10 mouse cellular contexts compared by ENCODE assay signal in genomic region chr1:184965682-184966360, GRCm38 (mm10). TPM values are rescaled to one million over a fixed set of nuclear protein-coding genes. Genes with fewer than 3 reads are reported as not detected.
DNase-seq lines count a peak whose midpoint lies in the region; ATAC-seq and TF ChIP-seq lines count a peak whose summit lies in the region.
"Had no signal": no experiment of that assay in that cellular context is flagged by ENCODE, and none has a peak within 500 bp of the region (broad histone marks: within the 10 kb centered on the region; RNA-seq: fewer than 3 reads in every experiment).

No protein-coding gene starts in this region.

- TF ChIP-seq CTCF in CH12.LX (conservative IDR thresholded peaks at IDR 0.05 in 1 of 2, IDR thresholded peaks at IDR 0.05 in 1 of 2; ENCODE audit: low read depth in 2 of 2, low read length in 2 of 2) = peak; percentile 11 to 60; a peak in 2 of 4 replicates

- 38% methylated on average over 12 of the region's 12 CpGs for WGBS in heart, embryonic 13.5 days
- WGBS in kidney, embryonic 14.5 days = 64% methylated on average over 12 of the region's 12 CpGs
- 40% methylated on average over 12 of the region's 12 CpGs for WGBS in lung, embryonic 16.5 days

- in situ Hi-C loops in CH12.LX (cut with MboI; ENCODE audit: low pct_ligation_motif_present, low pct_unique_long_range_greater_than_20kb, low sequenced_read_pairs) = loop anchor here (5.0 kb wide), 1 partner anchor 226 kb away; no protein-coding TSS in a partner anchor

- no peak overlapping the region for H3K27ac ChIP-seq in CH12.LX (ENCODE audit: insufficient read depth, low read depth)
- no peak overlapping the region for H3K27ac ChIP-seq in heart, embryonic 13.5 days (replicated peaks)
- no peak overlapping the region for H3K27ac ChIP-seq in kidney, embryonic 14.5 days (ENCODE audit: low read depth, low read length)
- H3K27ac ChIP-seq in lung, embryonic 16.5 days (ENCODE audit: low read length) = no peak overlapping the region
- H3K27ac ChIP-seq: embryonic facial prominence, embryonic 13.5 days had no signal

- dilution Hi-C loops in CH12.LX (cut with MboI; ENCODE audit: extremely low pct_ligation_motif_present, extremely low pct_unique_long_range_greater_than_20kb, low sequenced_read_pairs) = no loop called here

- no peak overlapping the region for H3K4me2 ChIP-seq in CH12.LX (ENCODE audit: insufficient read depth, low read depth, poor library complexity, severe bottlenecking)
- peak overlapping the region; percentile 41 for H3K4me2 ChIP-seq in heart, embryonic 13.5 days
- no peak overlapping the region for H3K4me2 ChIP-seq in kidney, embryonic 14.5 days (replicated peaks; ENCODE audit: low read depth, low read length)
- no peak overlapping the region for H3K4me2 ChIP-seq in lung, embryonic 16.5 days (ENCODE audit: low read depth, low read length)
- H3K4me2 ChIP-seq: embryonic facial prominence, embryonic 13.5 days had no signal

- no peak for TF ChIP-seq POLR2A in CH12.LX (IDR thresholded peaks at IDR 0.05; ENCODE audit: low read depth, low read length)

- H3K9ac ChIP-seq in CH12.LX (ENCODE audit: insufficient read depth, low read depth) = no peak overlapping the region
- no peak overlapping the region for H3K9ac ChIP-seq in heart, embryonic 13.5 days
- no peak overlapping the region for H3K9ac ChIP-seq in kidney, embryonic 14.5 days (ENCODE audit: low read depth, low read length)
- no peak overlapping the region for H3K9ac ChIP-seq in lung, embryonic 16.5 days (ENCODE audit: low read length)
- H3K9ac ChIP-seq: embryonic facial prominence, embryonic 13.5 days had no signal

- no peak for TF ChIP-seq EP300 in CH12.LX (IDR thresholded peaks at IDR 0.05; ENCODE audit: low read length)

- H3K27me3 ChIP-seq in CH12.LX (replicated peaks) = no peaks in the 10 kb centered on the region
- H3K27me3 ChIP-seq in heart, embryonic 13.5 days (replicated peaks) = no peaks in the 10 kb centered on the region
- no peaks in the 10 kb centered on the region for H3K27me3 ChIP-seq in kidney, embryonic 14.5 days (ENCODE audit: control insufficient read depth, insufficient read depth, low read length)
- no peaks in the 10 kb centered on the region for H3K27me3 ChIP-seq in lung, embryonic 16.5 days (ENCODE audit: control insufficient read depth, insufficient read depth, low read depth, low read length)
- H3K27me3 ChIP-seq: embryonic facial prominence, embryonic 13.5 days had no signal

- peak; percentile 66 for DNase-seq in CH12.LX (ENCODE audit: extremely low read depth)
- peak; percentile 38 to 58 for DNase-seq in adrenal gland, adult 18-20 months (ENCODE audit: low spot score in 2 of 2)
- peak; percentile 65 for DNase-seq in embryo, embryonic 10 days (ENCODE audit: low spot score)
- peak; percentile 65 for DNase-seq in right cerebral cortex, adult 18-20 months

- no peak for ATAC-seq in heart, embryonic 13.5 days (ENCODE audit: extremely low read depth, insufficient number of reproducible peaks, low FRiP score, low TSS enrichment)
- peak; percentile 35; the same call in 1 of the 2 replicates for ATAC-seq in kidney, embryonic 14.5 days (ENCODE audit: low FRiP score, low TSS enrichment)
- ATAC-seq in lung, embryonic 16.5 days (ENCODE audit: low read depth) = peak; percentile 47; the same call in 1 of the 2 replicates
- no peak for ATAC-seq in megakaryocyte-erythroid progenitor cell, adult 5-6 weeks (replicated peaks; ENCODE audit: low FRiP score, low TSS enrichment, poor library complexity, severe bottlenecking)

- no peak overlapping the region for H3K4me3 ChIP-seq in CH12.LX (replicated peaks in 1 of 3; ENCODE audit: low read depth in 2 of 3, low read length in 2 of 3, poor library complexity in 1 of 3)
- H3K4me3 ChIP-seq in heart, embryonic 13.5 days = no peak overlapping the region
- no peak overlapping the region for H3K4me3 ChIP-seq in kidney, embryonic 14.5 days (ENCODE audit: low read length)
- H3K4me3 ChIP-seq in lung, embryonic 16.5 days (ENCODE audit: low read length) = no peak overlapping the region
- H3K4me3 ChIP-seq: embryonic facial prominence, embryonic 13.5 days; megakaryocyte, embryonic 14.5 days had no signal

- TF ChIP-seq RAD21 in CH12.LX (IDR thresholded peaks at IDR 0.05; ENCODE audit: low read depth, low read length) = peak; percentile 43

- no peaks in the 10 kb centered on the region for H3K79me2 ChIP-seq in CH12.LX (replicated peaks; ENCODE audit: control insufficient read depth, extremely low read depth, insufficient read depth, poor library complexity, severe bottlenecking)

- no peaks in the 10 kb centered on the region for H3K9me3 ChIP-seq in CH12.LX (replicated peaks; ENCODE audit: low read length)
- H3K9me3 ChIP-seq in heart, embryonic 13.5 days = peaks cover 4% of the 10 kb centered on the region; the same call in 1 of the 2 replicates
- H3K9me3 ChIP-seq in kidney, embryonic 14.5 days (ENCODE audit: control insufficient read depth, low read length) = 0 out of 2 replicates have a peak, but pooled peaks cover 6% of the 10 kb centered on the region
- H3K9me3 ChIP-seq in lung, embryonic 16.5 days (ENCODE audit: control insufficient read depth, low read length) = 0 out of 2 replicates have a peak, but pooled peaks cover 2% of the 10 kb centered on the region

- no peaks in the 10 kb centered on the region for H3K36me3 ChIP-seq in CH12.LX (replicated peaks in 1 of 2; ENCODE audit: control insufficient read depth in 1 of 2, insufficient read depth in 1 of 2, low read length in 1 of 2)
- no peaks in the 10 kb centered on the region for H3K36me3 ChIP-seq in heart, embryonic 13.5 days
- no peaks in the 10 kb centered on the region for H3K36me3 ChIP-seq in kidney, embryonic 14.5 days (ENCODE audit: control insufficient read depth, insufficient read depth, low read length)
- no peaks in the 10 kb centered on the region for H3K36me3 ChIP-seq in lung, embryonic 16.5 days (ENCODE audit: control insufficient read depth, insufficient read depth, low read length)

- 0 out of 4 replicates have a peak, but pooled peaks cover 0 to 2% of the 10 kb centered on the region in 2 experiments for H3K4me1 ChIP-seq in CH12.LX (ENCODE audit: control insufficient read depth in 1 of 2, insufficient read depth in 2 of 2)
- H3K4me1 ChIP-seq in heart, embryonic 13.5 days = peaks cover 35% of the 10 kb centered on the region
- H3K4me1 ChIP-seq in kidney, embryonic 14.5 days (ENCODE audit: control insufficient read depth, insufficient read depth, low read length) = no peaks in the 10 kb centered on the region
- 0 out of 2 replicates have a peak, but pooled peaks cover 2% of the 10 kb centered on the region for H3K4me1 ChIP-seq in lung, embryonic 16.5 days (replicated peaks; ENCODE audit: control insufficient read depth, insufficient read depth, low read length)

TF ChIP-seq in CH12.LX, 34 proteins besides CTCF, POLR2A, EP300 and RAD21:
- no peak for TF ChIP-seq USF1 (IDR thresholded peaks at IDR 0.05; ENCODE audit: low read depth, low read length)
- TF ChIP-seq RCOR1 (conservative IDR thresholded peaks at IDR 0.05; ENCODE audit: low read depth, low read length) = no peak
- no peak for TF ChIP-seq TBP (conservative IDR thresholded peaks at IDR 0.05; ENCODE audit: low read depth, low read length)
- TF ChIP-seq E2F4 (IDR thresholded peaks at IDR 0.05; ENCODE audit: insufficient replicate concordance, low read depth, low read length) = no peak
- TF ChIP-seq SIN3A (IDR thresholded peaks at IDR 0.05; ENCODE audit: low read length) = no peak
- no peak for TF ChIP-seq PAX5 (IDR thresholded peaks at IDR 0.05; ENCODE audit: low read length)
- peak; percentile 67 for TF ChIP-seq SMC3 (IDR thresholded peaks at IDR 0.05; ENCODE audit: low read depth, low read length)

RNA-seq across cellular contexts. Expression of gene Mark1, which starts 33.5 kb away (rescaled TPM):
- not detected in 2 replicates for total RNA-seq in CH12.LX (2012; rRNA removed)
- total RNA-seq in CH12.LX (2014; rRNA removed) = not detected in 2 replicates
- not detected in 2 replicates for polyA plus RNA-seq in CH12.LX (2012; ENCODE audit: insufficient read length, low read depth)
- 1 to 10 TPM; 5.7 to 6.5 TPM for total RNA-seq in adrenal gland, adult 18-20 months (2021)
- 1.5 and 1.9 TPM in 2 replicates for polyA plus RNA-seq in heart, embryonic 13.5 days (2015; fragmentation: Nextera tagmentation; extraction: Ambion mirVana)
- 2.4 and 3.0 TPM in 2 replicates for polyA plus RNA-seq in kidney, embryonic 14.5 days (2014; fragmentation: Nextera tagmentation; extraction: Ambion mirVana)
- polyA plus RNA-seq in lung, embryonic 16.5 days (2015; fragmentation: Nextera tagmentation; extraction: Ambion mirVana) = 1.6 and 1.7 TPM in 2 replicates
- total RNA-seq in megakaryocyte-erythroid progenitor cell, adult 5-6 weeks (2014; fragmentation: Nextera tagmentation) = not detected in 2 replicates
- not detected in 2 replicates for total RNA-seq in megakaryocyte-erythroid progenitor cell, adult 5-6 weeks (2017)

Comparison
In these comparisons a context has a peak if more than half of its experiments do, and no peak if none do; other contexts are left out.
1. ATAC-seq: peak in kidney, embryonic 14.5 days (single experiment) and lung, embryonic 16.5 days (single experiment); none in heart, embryonic 13.5 days (single experiment) and megakaryocyte-erythroid progenitor cell, adult 5-6 weeks (single experiment).
2. Peak in every context shown above with its lines, with median percentiles within 50 percentile points of each other: DNase-seq.